15 mouse cellular contexts compared by ENCODE assay signal in the genomic region with DNA sequence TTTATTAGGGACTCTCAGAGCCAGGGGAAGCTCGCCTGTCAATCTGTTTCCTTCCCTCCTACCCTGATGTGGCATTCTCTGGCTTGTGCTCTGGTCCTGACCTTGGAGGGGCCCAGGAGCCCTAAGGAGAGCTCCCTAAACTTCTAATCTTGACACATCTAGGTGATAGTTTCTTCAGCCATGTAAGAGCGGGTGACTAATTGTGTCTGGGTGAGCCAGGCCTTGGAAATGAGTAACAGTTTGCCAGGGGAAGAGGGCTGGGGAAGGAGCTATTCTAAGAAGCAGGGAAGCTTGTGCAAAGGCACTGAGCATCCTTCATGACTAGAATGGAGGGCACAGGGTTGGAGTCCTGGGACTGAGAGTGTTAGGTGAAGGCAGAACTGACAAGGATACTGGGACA. TPM values are rescaled to one million over a fixed set of nuclear protein-coding genes. Genes with fewer than 3 reads are reported as not detected.
DNase-seq lines count a peak whose midpoint lies in the region; ATAC-seq and TF ChIP-seq lines count a peak whose summit lies in the region.
"Had no signal": no experiment of that assay in that cellular context is flagged by ENCODE, and none has a peak within 500 bp of the region (broad histone marks: within the 10 kb centered on the region; RNA-seq: fewer than 3 reads in every experiment).

No protein-coding gene starts in this region.

- peak overlapping the region; percentile 92 for H3K9ac ChIP-seq in heart, embryonic 13.5 days
- H3K9ac ChIP-seq in lung, postnatal 0 days (replicated peaks; ENCODE audit: low read depth): 0 out of 2 replicates have a peak overlapping the region, but pooled peaks have one; percentile 0
- H3K9ac ChIP-seq in intestine, embryonic 15.5 days: no peak overlapping the region
- no peak overlapping the region; the same call in 1 of the 2 replicates for H3K9ac ChIP-seq in stomach, postnatal 0 days (ENCODE audit: low read length)
- no peak overlapping the region for H3K9ac ChIP-seq in forebrain, embryonic 16.5 days (replicated peaks; ENCODE audit: low read depth, low read length)
- H3K9ac ChIP-seq: forebrain, embryonic 12.5 days; kidney, embryonic 15.5 days; neural tube, embryonic 12.5 days had no signal

- H3K9me3 ChIP-seq in heart, embryonic 13.5 days: no peaks in the 10 kb centered on the region
- no peaks in the 10 kb centered on the region for H3K9me3 ChIP-seq in lung, postnatal 0 days (ENCODE audit: low read length)
- no peaks in the 10 kb centered on the region for H3K9me3 ChIP-seq in intestine, embryonic 15.5 days
- no peaks in the 10 kb centered on the region for H3K9me3 ChIP-seq in stomach, postnatal 0 days (ENCODE audit: control insufficient read depth, low read length)
- no peaks in the 10 kb centered on the region for H3K9me3 ChIP-seq in forebrain, embryonic 16.5 days (ENCODE audit: control insufficient read depth, low read length)
- H3K9me3 ChIP-seq: forebrain, embryonic 12.5 days; hindbrain, embryonic 10.5 days; kidney, embryonic 15.5 days; neural tube, embryonic 12.5 days had no signal

- no peak for ATAC-seq in heart, embryonic 13.5 days (ENCODE audit: extremely low read depth, insufficient number of reproducible peaks, low FRiP score, low TSS enrichment)
- no peak for ATAC-seq in lung, postnatal 0 days
- ATAC-seq in intestine, embryonic 15.5 days: no peak
- ATAC-seq in stomach, postnatal 0 days (ENCODE audit: low FRiP score, low TSS enrichment): 0 out of 2 replicates have a peak, but pooled peaks have one; percentile 12
- ATAC-seq in forebrain, embryonic 16.5 days: no peak

- H3K4me1 ChIP-seq in heart, embryonic 13.5 days: peaks cover 58% of the 10 kb centered on the region
- peaks cover 10% of the 10 kb centered on the region for H3K4me1 ChIP-seq in lung, postnatal 0 days (ENCODE audit: insufficient read depth, low read depth, low read length)
- H3K4me1 ChIP-seq in intestine, embryonic 15.5 days (replicated peaks): peaks cover 29% of the 10 kb centered on the region
- H3K4me1 ChIP-seq in stomach, postnatal 0 days (replicated peaks; ENCODE audit: control insufficient read depth, insufficient read depth): peaks cover 9% of the 10 kb centered on the region; the same call in 1 of the 2 replicates
- H3K4me1 ChIP-seq in forebrain, embryonic 16.5 days (replicated peaks; ENCODE audit: control insufficient read depth, insufficient read depth, low read length): peaks cover 11% of the 10 kb centered on the region

- peak overlapping the region; percentile 93 for H3K27ac ChIP-seq in heart, embryonic 13.5 days (replicated peaks)
- H3K27ac ChIP-seq in lung, postnatal 0 days (ENCODE audit: low read length): 0 out of 2 replicates have a peak overlapping the region, but pooled peaks have one; percentile 16
- peak overlapping the region; percentile 23 for H3K27ac ChIP-seq in intestine, embryonic 15.5 days
- peak overlapping the region; percentile 78 for H3K27ac ChIP-seq in stomach, postnatal 0 days (replicated peaks)
- no peak overlapping the region for H3K27ac ChIP-seq in forebrain, embryonic 16.5 days (ENCODE audit: low read length)
- H3K27ac ChIP-seq: forebrain, embryonic 12.5 days; hindbrain, embryonic 10.5 days; kidney, embryonic 15.5 days; neural tube, embryonic 12.5 days had no signal

- 65% methylated on average over 2 of the region's 2 CpGs for WGBS in heart, embryonic 13.5 days
- 80% methylated on average over 2 of the region's 2 CpGs for WGBS in lung, postnatal 0 days
- 87% methylated on average over 2 of the region's 2 CpGs for WGBS in intestine, embryonic 15.5 days
- WGBS in stomach, postnatal 0 days: 58% methylated on average over 2 of the region's 2 CpGs
- 71% methylated on average over 2 of the region's 2 CpGs for WGBS in forebrain, embryonic 16.5 days

- no peak for DNase-seq in heart, adult 8-10 months (ENCODE audit: low spot score)
- peak; percentile 25 for DNase-seq in lung, postnatal 0 days (ENCODE audit: low spot score)
- DNase-seq in lung, postnatal 14 days: no peak
- DNase-seq in stomach, postnatal 0 days (ENCODE audit: low spot score): no peak
- no peak for DNase-seq in cerebellum, postnatal 25 days
- DNase-seq: cerebellum, adult 9-10 months; midbrain, embryonic 14.5 days; spleen, adult 18-20 months had no signal

- TF ChIP-seq EP300 in lung, postnatal 0 days (IDR thresholded peaks at IDR 0.05): no peak
- TF ChIP-seq EP300 in stomach, postnatal 0 days (optimal IDR thresholded peaks at IDR 0.05): no peak

- no peak for TF ChIP-seq CTCF in lung, postnatal 0 days (IDR thresholded peaks at IDR 0.05)
- TF ChIP-seq CTCF in stomach, postnatal 0 days (IDR thresholded peaks at IDR 0.05; ENCODE audit: low read depth): no peak

- peaks cover 5% of the 10 kb centered on the region for H3K27me3 ChIP-seq in heart, embryonic 13.5 days (replicated peaks)
- no peaks in the 10 kb centered on the region for H3K27me3 ChIP-seq in lung, postnatal 0 days (replicated peaks; ENCODE audit: insufficient read depth, low read length)
- H3K27me3 ChIP-seq in intestine, embryonic 15.5 days (replicated peaks): no peaks in the 10 kb centered on the region
- no peaks in the 10 kb centered on the region for H3K27me3 ChIP-seq in stomach, postnatal 0 days (ENCODE audit: control insufficient read depth, insufficient read depth, low read length)
- H3K27me3 ChIP-seq in forebrain, embryonic 16.5 days (replicated peaks; ENCODE audit: control insufficient read depth, insufficient read depth, low read length): peaks cover 7% of the 10 kb centered on the region

- no peaks in the 10 kb centered on the region for H3K36me3 ChIP-seq in heart, embryonic 13.5 days
- H3K36me3 ChIP-seq in lung, postnatal 0 days (ENCODE audit: insufficient read depth, low read length): no peaks in the 10 kb centered on the region
- H3K36me3 ChIP-seq in intestine, embryonic 15.5 days: no peaks in the 10 kb centered on the region
- no peaks in the 10 kb centered on the region for H3K36me3 ChIP-seq in stomach, postnatal 0 days (ENCODE audit: control insufficient read depth, insufficient read depth, low read length)
- no peaks in the 10 kb centered on the region for H3K36me3 ChIP-seq in forebrain, embryonic 16.5 days (ENCODE audit: control insufficient read depth, insufficient read depth)
- H3K36me3 ChIP-seq: forebrain, embryonic 12.5 days; hindbrain, embryonic 10.5 days; kidney, embryonic 15.5 days; neural tube, embryonic 12.5 days had no signal

- H3K4me3 ChIP-seq in heart, embryonic 13.5 days: peak overlapping the region; percentile 82
- H3K4me3 ChIP-seq in lung, postnatal 0 days (ENCODE audit: low read depth, low read length): no peak overlapping the region
- 0 out of 2 replicates have a peak overlapping the region, but pooled peaks have one; percentile 55 for H3K4me3 ChIP-seq in intestine, embryonic 15.5 days (replicated peaks)
- H3K4me3 ChIP-seq in stomach, postnatal 0 days (ENCODE audit: low read depth, low read length): peak overlapping the region; percentile 69
- H3K4me3 ChIP-seq in forebrain, embryonic 16.5 days (replicated peaks; ENCODE audit: low read length): no peak overlapping the region
- H3K4me3 ChIP-seq: forebrain, embryonic 12.5 days; hindbrain, embryonic 10.5 days; neural tube, embryonic 12.5 days had no signal

- H3K4me2 ChIP-seq in heart, embryonic 13.5 days: peak overlapping the region; percentile 82
- peak overlapping the region; percentile 87 for H3K4me2 ChIP-seq in lung, postnatal 0 days (replicated peaks; ENCODE audit: low read depth, low read length)
- H3K4me2 ChIP-seq in intestine, embryonic 15.5 days (replicated peaks): peak overlapping the region; percentile 86
- H3K4me2 ChIP-seq in stomach, postnatal 0 days (replicated peaks; ENCODE audit: low read depth): peak overlapping the region; percentile 91
- H3K4me2 ChIP-seq in forebrain, embryonic 16.5 days (ENCODE audit: low read length): no peak overlapping the region
- H3K4me2 ChIP-seq: forebrain, embryonic 12.5 days; neural tube, embryonic 12.5 days had no signal

RNA-seq across cellular contexts. Expression of a gene that starts 1.7 kb away (rescaled TPM):
- 205 and 215 TPM in 2 replicates for polyA plus RNA-seq in heart, embryonic 13.5 days (2015; fragmentation: Nextera tagmentation; extraction: Ambion mirVana)
- 100 to 1,000 TPM; 584 to 827 (median 671) TPM for total RNA-seq in heart, adult 8-10 months (2022)
- polyA plus RNA-seq in lung, postnatal 0 days (2015; fragmentation: Nextera tagmentation; extraction: Ambion mirVana): 956 and 1,007 TPM in 2 replicates
- 167 and 170 TPM in 2 replicates for polyA plus RNA-seq in intestine, embryonic 15.5 days (2015; fragmentation: Nextera tagmentation; extraction: Ambion mirVana)
- polyA plus RNA-seq in stomach, postnatal 0 days (2015; fragmentation: Nextera tagmentation; extraction: Ambion mirVana): 398 and 433 TPM in 2 replicates
- 16.7 and 22.3 TPM in 2 replicates for polyA plus RNA-seq in forebrain, embryonic 16.5 days (2015; fragmentation: Nextera tagmentation; extraction: Ambion mirVana)

RNA-seq across cellular contexts. Expression of a gene that starts 57.0 kb away (rescaled TPM):
- 228 and 262 TPM in 2 replicates for polyA plus RNA-seq in heart, embryonic 13.5 days (2015; fragmentation: Nextera tagmentation; extraction: Ambion mirVana)
- total RNA-seq in heart, adult 8-10 months (2022): 100 to 1,000 TPM; 120 to 139 (median 132) TPM
- 434 and 473 TPM in 2 replicates for polyA plus RNA-seq in lung, postnatal 0 days (2015; fragmentation: Nextera tagmentation; extraction: Ambion mirVana)
- polyA plus RNA-seq in intestine, embryonic 15.5 days (2015; fragmentation: Nextera tagmentation; extraction: Ambion mirVana): 292 and 338 TPM in 2 replicates
- 325 and 350 TPM in 2 replicates for polyA plus RNA-seq in stomach, postnatal 0 days (2015; fragmentation: Nextera tagmentation; extraction: Ambion mirVana)
- polyA plus RNA-seq in forebrain, embryonic 16.5 days (2015; fragmentation: Nextera tagmentation; extraction: Ambion mirVana): 405 and 452 TPM in 2 replicates

Comparison
In these comparisons a context has a peak if more than half of its experiments do, and no peak if none do; other contexts are left out.
1. H3K4me3 ChIP-seq: peak in heart, embryonic 13.5 days (single experiment), intestine, embryonic 15.5 days (single experiment) and stomach, postnatal 0 days (single experiment); none in lung, postnatal 0 days (single experiment) and forebrain, embryonic 16.5 days (single experiment).
2. H3K9ac ChIP-seq: peak in heart, embryonic 13.5 days (single experiment) and lung, postnatal 0 days (single experiment); none in intestine, embryonic 15.5 days (single experiment), stomach, postnatal 0 days (single experiment) and forebrain, embryonic 16.5 days (single experiment).